Mouse (Mus musculus): ENCODE results near the gene Rab5c.

GRCm38 (mm10) chr11:100713174-100713573 is 24.8 kb downstream of the Rab5c start:
- TF ChIP-seq CTCF (IDR thresholded peaks at IDR 0.05; ENCODE audit: low read depth) (no peak), EP300 (IDR thresholded peaks at IDR 0.05; ENCODE audit: low read depth) (no peak)
